Mouse (Mus musculus) lung, postnatal 0 days (tissue): Measurements from ENCODE around the gene Fam214a. TPM values are rescaled to one million over a fixed set of nuclear protein-coding genes. Genes with fewer than 3 reads are reported as not detected.

Source experiments
- ATAC-seq: fragments of 200-750 bp; cut with Nextera tagmentation; 2 replicates; pipeline ENCODE4 v1.8.0; 2017; ENCODE audit warnings: moderate library complexity
- DNase-seq: peaks from one replicate; pipeline ENCODE4 v3.0.0-alpha.2; 2016; ENCODE audit warnings: low spot score
- H3K27ac ChIP-seq: fragments of 300-500 bp; sonication (generic); 2 replicates; pipeline ENCODE4 v1.5.1; 2014; ENCODE audit warnings: antibody characterized with exemption, mild to moderate bottlenecking, low read length, mixed read lengths
- H3K27me3 ChIP-seq: fragments of 300-500 bp; sonication (generic); replicated peaks from 2 replicates; pipeline ENCODE4 v1.6.1; 2014; ENCODE audit warnings: low read length, mixed read lengths; ENCODE audit not compliant: insufficient read depth
- H3K36me3 ChIP-seq: fragments of 300-500 bp; sonication (generic); 2 replicates; pipeline ENCODE4 v1.6.1; 2014; ENCODE audit warnings: low read length, mixed read lengths; ENCODE audit not compliant: insufficient read depth
- H3K4me1 ChIP-seq: fragments of 300-500 bp; sonication (generic); 2 replicates; pipeline ENCODE4 v1.6.1; 2014; ENCODE audit warnings: antibody characterized with exemption, low read depth, low read length, mixed read lengths; ENCODE audit not compliant: insufficient read depth
- H3K4me2 ChIP-seq: fragments of 300-500 bp; sonication (generic); replicated peaks from 2 replicates; pipeline ENCODE4 v1.6.1; 2014; ENCODE audit warnings: low read depth, mild to moderate bottlenecking, low read length, moderate library complexity, mixed read lengths
- H3K4me3 ChIP-seq: fragments of 300-500 bp; sonication (generic); 2 replicates; pipeline ENCODE4 v1.5.1; 2014; ENCODE audit warnings: low read depth, low read length
- H3K9ac ChIP-seq: fragments of 300-500 bp; sonication (generic); replicated peaks from 2 replicates; pipeline ENCODE4 v1.6.1; 2014; ENCODE audit warnings: low read depth, mild to moderate bottlenecking
- H3K9me3 ChIP-seq: fragments of 300-500 bp; sonication (generic); 2 replicates; pipeline ENCODE4 v1.6.1; 2016; ENCODE audit warnings: low read length, mixed read lengths
- CTCF ChIP-seq: IDR thresholded peaks from 2 replicates; pipeline ENCODE4 v1.5.1; 2016; ENCODE audit warnings: antibody characterized with exemption, mild to moderate bottlenecking
- EP300 ChIP-seq: IDR thresholded peaks from 2 replicates; pipeline ENCODE4 v1.6.1; 2016; ENCODE audit warnings: antibody characterized with exemption, mild to moderate bottlenecking, control low read depth
- WGBS: fragments of 180-500 bp; shearing (Covaris S2); extraction: QIAGEN DNeasy Blood & Tissue Kit; methylation state at CpG from one replicate; pipeline ENCODE4 v1.1.7; 2014; 5-methylcytosine and 5-hydroxymethylcytosine counted together
- polyA plus RNA-seq: library from polyadenylated mRNA; unstranded; fragments of >200 nt; fragmentation: Nextera tagmentation; extraction: Ambion mirVana; gene quantifications from 2 replicates; pipeline ENCODE4 v1.2.1, GENCODE M21; 2015

Fam214a gene
- polyA plus RNA-seq, 1 experiment from 2014 or later, result 12.8 TPM

DNA sequence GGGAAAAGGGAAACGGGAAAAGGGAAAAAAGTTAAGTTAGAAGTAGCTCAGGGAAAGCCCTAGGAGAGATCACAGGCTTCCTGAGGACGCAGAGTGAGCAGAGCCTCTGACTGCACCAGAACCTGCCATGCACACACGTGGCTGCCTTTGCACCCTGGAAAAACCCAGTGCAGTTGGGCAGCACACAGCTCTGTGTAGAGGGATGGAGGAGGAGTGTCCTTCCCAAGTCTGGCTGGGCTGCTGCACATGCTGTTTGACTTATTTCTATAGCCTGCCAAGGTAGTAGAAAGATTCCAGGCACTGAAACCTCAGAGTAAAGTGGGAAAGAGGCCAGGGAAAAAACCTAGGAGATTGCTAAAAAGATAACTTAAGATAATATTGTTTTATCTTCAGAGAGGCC lies 49.6 kb downstream of the Fam214a start:
- H3K4me3 ChIP-seq, result no peak overlapping the region
- peaks cover 6% of the 10 kb centered on the region; the same call in 1 of the 2 replicates for H3K4me1 ChIP-seq
- ATAC-seq (no peak), DNase-seq (no peak)
- H3K27me3 ChIP-seq, result no peaks in the 10 kb centered on the region
- H3K9ac ChIP-seq, result no peak overlapping the region
- no peak overlapping the region; the same call in 1 of the 2 replicates for H3K27ac ChIP-seq
- H3K9me3 ChIP-seq, result no peaks in the 10 kb centered on the region
- TF ChIP-seq CTCF, result no peak
- TF ChIP-seq EP300, result no peak
- no peak overlapping the region for H3K4me2 ChIP-seq
- H3K36me3 ChIP-seq, result 0 out of 2 replicates have a peak, but pooled peaks cover 6% of the 10 kb centered on the region
- 55% methylated on average over 3 of the region's 3 CpGs for WGBS

DNA sequence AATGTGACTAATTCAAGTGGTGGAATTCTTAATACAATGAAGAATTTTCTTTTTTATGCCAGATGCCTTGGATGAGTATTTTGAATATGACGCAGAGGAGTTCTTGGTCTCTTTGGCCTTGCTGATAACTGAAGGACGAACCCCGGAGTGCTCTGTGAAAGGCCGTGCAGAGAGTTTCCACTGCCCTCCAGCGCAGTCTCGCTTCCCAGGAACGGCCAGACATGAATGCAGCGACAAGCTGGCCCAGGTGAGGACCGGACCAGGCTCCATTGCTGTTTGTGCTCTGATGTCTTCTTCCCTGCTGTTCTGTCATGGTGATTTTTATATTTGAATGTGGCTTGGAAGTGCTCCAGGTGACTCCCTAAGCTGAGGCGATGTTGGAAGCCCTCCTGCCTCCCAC lies 51.5 kb downstream of the Fam214a start:
- Histone ChIP-seq H3K27ac (no peak overlapping the region), H3K9me3 (no peaks in the 10 kb centered on the region), H3K4me3 (no peak overlapping the region), H3K4me1 (peaks cover 6% of the 10 kb centered on the region; the same call in 1 of the 2 replicates), H3K27me3 (no peaks in the 10 kb centered on the region), H3K4me2 (no peak overlapping the region), H3K36me3 (0 out of 2 replicates have a peak, but pooled peaks cover 13% of the 10 kb centered on the region), H3K9ac (no peak overlapping the region)
- no peak for TF ChIP-seq EP300
- no peak for TF ChIP-seq CTCF
- WGBS, result 89% methylated on average over 10 of the region's 10 CpGs
- no peak for ATAC-seq
- no peak for DNase-seq

DNA sequence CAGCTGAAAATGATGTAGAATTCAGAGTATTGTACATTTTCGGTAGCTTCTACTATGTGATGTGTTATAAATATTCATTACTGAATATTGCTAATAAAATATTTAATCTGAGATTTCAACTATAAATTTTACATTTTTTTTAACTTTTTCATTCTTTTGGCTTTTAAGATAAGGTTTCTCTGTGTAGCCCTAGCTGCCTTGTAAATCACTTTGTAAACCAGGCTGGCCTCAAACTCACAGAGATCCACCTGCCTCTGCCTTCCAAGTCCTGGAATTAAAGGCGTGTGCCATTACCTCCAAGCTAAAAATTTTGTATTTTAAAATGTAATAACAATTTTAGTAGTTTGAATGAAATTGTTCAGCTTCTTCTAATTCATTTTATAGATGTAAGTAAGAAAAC lies 63.9 kb downstream of the Fam214a start:
- peaks cover 10% of the 10 kb centered on the region for H3K36me3 ChIP-seq
- 88% methylated on average over 2 of the region's 2 CpGs for WGBS
- DNase-seq, result no peak

DNA sequence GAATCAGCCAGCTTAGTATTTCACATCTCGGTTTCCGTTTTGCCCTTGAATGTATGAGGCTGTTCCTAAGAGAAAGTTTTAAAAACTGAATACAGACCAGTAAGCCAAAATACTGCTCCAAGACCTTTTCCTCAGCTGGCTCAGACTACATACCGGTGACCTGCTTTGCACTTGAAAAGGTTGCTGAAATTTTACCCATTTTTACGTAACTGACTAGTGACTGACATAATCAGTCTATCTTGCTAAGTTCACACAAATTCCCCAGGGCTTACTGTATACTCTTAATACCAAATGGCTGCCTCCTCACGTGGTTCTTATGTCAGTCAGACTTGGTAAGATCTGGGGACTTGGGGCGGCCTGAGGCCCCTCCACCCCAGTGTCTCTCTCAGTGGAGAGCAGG lies 66.5 kb downstream of the Fam214a start:
- no peak overlapping the region for H3K27ac ChIP-seq
- DNase-seq, result no peak
- no peak overlapping the region for H3K4me3 ChIP-seq
- H3K27me3 ChIP-seq, result no peaks in the 10 kb centered on the region
- ATAC-seq, result no peak
- 91% methylated on average over 6 of the region's 6 CpGs for WGBS
- H3K9me3 ChIP-seq, result no peaks in the 10 kb centered on the region
- no peak overlapping the region for H3K4me2 ChIP-seq
- peaks cover 10% of the 10 kb centered on the region for H3K36me3 ChIP-seq
- H3K9ac ChIP-seq, result no peak overlapping the region
- no peaks in the 10 kb centered on the region for H3K4me1 ChIP-seq
- no peak for TF ChIP-seq EP300
- no peak for TF ChIP-seq CTCF

More for the DNA sequence above, 63.9 kb downstream of the Fam214a start:
- no peak for ATAC-seq
- Histone ChIP-seq H3K27ac (no peak overlapping the region), H3K4me3 (no peak overlapping the region), H3K9ac (no peak overlapping the region), H3K4me1 (no peaks in the 10 kb centered on the region), H3K9me3 (no peaks in the 10 kb centered on the region), H3K27me3 (no peaks in the 10 kb centered on the region), H3K4me2 (no peak overlapping the region)
- TF ChIP-seq CTCF (no peak), EP300 (no peak)

DNA sequence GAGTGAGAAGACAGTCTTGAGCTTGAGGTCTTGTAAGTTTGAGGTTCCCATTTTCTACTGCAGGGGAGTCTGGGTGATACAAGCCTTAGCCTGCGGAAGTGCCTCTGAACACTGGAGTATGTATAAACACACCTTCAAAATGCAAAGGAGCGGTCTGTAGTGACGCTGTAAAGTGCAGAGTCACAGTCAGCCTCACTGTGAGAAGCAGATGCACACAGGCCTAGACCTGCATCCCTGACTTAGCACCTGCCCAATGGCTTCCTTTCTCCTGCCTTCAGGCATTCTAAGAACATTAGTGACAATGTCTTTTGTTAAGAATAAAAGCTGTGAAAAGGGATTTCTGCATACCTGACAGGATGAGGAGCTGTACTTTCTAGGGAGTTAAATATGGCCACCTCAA lies 66.9 kb downstream of the Fam214a start:
- peaks cover 10% of the 10 kb centered on the region for H3K36me3 ChIP-seq

DNA sequence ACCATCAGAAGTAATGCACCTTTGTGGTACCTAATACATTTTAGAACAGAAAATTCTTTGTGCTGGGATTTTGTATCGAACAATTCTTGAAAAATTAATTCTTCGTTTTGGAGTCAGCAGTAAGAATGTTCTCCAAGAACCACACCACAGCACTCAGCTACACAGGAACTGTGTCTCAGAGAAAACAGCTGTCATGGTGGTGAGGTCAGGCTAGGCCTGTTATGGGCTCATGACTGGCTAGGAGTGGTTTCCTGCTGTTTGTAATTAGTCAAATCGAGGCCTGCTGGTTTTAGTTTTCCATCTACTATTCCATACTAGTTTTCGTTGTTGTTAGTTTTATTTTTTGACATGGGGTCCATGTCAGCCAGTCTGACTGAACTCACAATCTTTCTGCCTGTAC lies 67.9 kb downstream of the Fam214a start:
- TF ChIP-seq EP300 (no peak), CTCF (no peak)
- no peak overlapping the region for H3K27ac ChIP-seq
- no peak overlapping the region for H3K4me3 ChIP-seq
- ATAC-seq (no peak), DNase-seq (no peak)
- no peak overlapping the region for H3K9ac ChIP-seq
- no peaks in the 10 kb centered on the region for H3K27me3 ChIP-seq
- H3K4me2 ChIP-seq, result no peak overlapping the region
- no peaks in the 10 kb centered on the region for H3K9me3 ChIP-seq
- H3K4me1 ChIP-seq, result no peaks in the 10 kb centered on the region
- peaks cover 10% of the 10 kb centered on the region for H3K36me3 ChIP-seq
- WGBS, result 73% methylated on average over 4 of the region's 4 CpGs

More for the DNA sequence above, 66.9 kb downstream of the Fam214a start:
- Histone ChIP-seq H3K27me3 (no peaks in the 10 kb centered on the region), H3K9me3 (no peaks in the 10 kb centered on the region), H3K4me3 (no peak overlapping the region), H3K27ac (no peak overlapping the region), H3K9ac (no peak overlapping the region), H3K4me2 (no peak overlapping the region), H3K4me1 (no peaks in the 10 kb centered on the region)
- TF ChIP-seq CTCF (no peak), EP300 (no peak)
- DNase-seq, result no peak
- ATAC-seq, result no peak
- 94% methylated on average over 3 of the region's 3 CpGs for WGBS

DNA sequence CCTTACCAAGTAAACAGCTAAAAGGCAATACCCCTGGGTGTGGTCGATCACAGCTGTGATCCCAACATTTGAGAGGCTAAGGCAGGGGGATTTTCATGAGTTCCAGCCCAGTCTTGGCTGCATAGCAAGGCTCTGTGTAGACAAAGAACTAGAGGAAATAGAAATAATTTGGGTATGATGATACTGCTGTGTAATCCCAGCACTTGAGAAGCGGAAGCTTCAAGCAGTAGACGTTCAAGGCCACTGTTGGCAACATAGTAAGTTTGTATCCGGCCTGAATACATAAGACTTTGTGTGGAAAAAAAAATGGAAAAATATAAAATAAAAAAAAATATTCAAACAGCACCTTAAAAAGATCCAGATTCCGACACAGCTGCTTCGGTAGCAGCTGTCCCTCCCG lies 69.9 kb downstream of the Fam214a start:
- ATAC-seq, result no peak
- H3K27ac ChIP-seq, result no peak overlapping the region
- H3K9ac ChIP-seq, result 0 out of 2 replicates have a peak overlapping the region, but pooled peaks have one; percentile 3
- no peak overlapping the region for H3K4me2 ChIP-seq
- TF ChIP-seq CTCF (no peak), EP300 (no peak)
- 80% methylated on average over 7 of the region's 7 CpGs for WGBS
- H3K36me3 ChIP-seq, result peaks cover 10% of the 10 kb centered on the region
- H3K9me3 ChIP-seq, result no peaks in the 10 kb centered on the region
- no peak for DNase-seq
- no peaks in the 10 kb centered on the region for H3K4me1 ChIP-seq
- no peak overlapping the region for H3K4me3 ChIP-seq
- no peaks in the 10 kb centered on the region for H3K27me3 ChIP-seq
